Mouse (Mus musculus): Measurements from ENCODE around the gene 1810049J17Rik.

Gene 1810049J17Rik

GRCm38 (mm10) chr15:12307114-12307513 lies 14.6 kb downstream of the 1810049J17Rik start:
- DNase-seq (ENCODE audit: low read depth): no peak

- DNase-seq (ENCODE audit: low read depth): no peak
Observed at GRCm38 (mm10) chr15:12306188-12307071, 15.3 kb downstream of the 1810049J17Rik start.

- no peak for DNase-seq (ENCODE audit: low read depth)
Observed at GRCm38 (mm10) chr15:12301771-12302170, 19.9 kb downstream of the 1810049J17Rik start.

GRCm38 (mm10) chr15:12298231-12298737 lies 23.4 kb downstream of the 1810049J17Rik start:
- DNase-seq (ENCODE audit: low read depth): no peak

- DNase-seq (ENCODE audit: low read depth): no peak
Observed at GRCm38 (mm10) chr15:12296228-12296627, 25.5 kb downstream of the 1810049J17Rik start.

GRCm38 (mm10) chr15:12291757-12292156 lies 29.9 kb downstream of the 1810049J17Rik start:
- DNase-seq (ENCODE audit: low read depth): no peak

GRCm38 (mm10) chr15:12290330-12290729 lies 31.4 kb downstream of the 1810049J17Rik start:
- DNase-seq (ENCODE audit: low read depth): no peak

- DNase-seq (ENCODE audit: low read depth): no peak
Observed at GRCm38 (mm10) chr15:12285535-12285809, 36.2 kb downstream of the 1810049J17Rik start.

- DNase-seq (ENCODE audit: low read depth): peak; percentile 67
Observed at GRCm38 (mm10) chr15:12284794-12285534, 36.7 kb downstream of the 1810049J17Rik start.

- DNase-seq (ENCODE audit: low read depth): no peak
Observed at GRCm38 (mm10) chr15:12279816-12280215, 41.9 kb downstream of the 1810049J17Rik start.

GRCm38 (mm10) chr15:12275091-12275623 lies 46.5 kb downstream of the 1810049J17Rik start:
- DNase-seq (ENCODE audit: low read depth): no peak

GRCm38 (mm10) chr15:12274053-12274769 lies 47.5 kb downstream of the 1810049J17Rik start:
- no peak for DNase-seq (ENCODE audit: low read depth)

- no peak for DNase-seq (ENCODE audit: low read depth)
Observed at GRCm38 (mm10) chr15:12273325-12274052, 48.2 kb downstream of the 1810049J17Rik start.

All from naive thymus-derived CD4-positive, alpha-beta T cell, adult 2 months (primary cell).